Mouse (Mus musculus) ovary, postnatal 14 days (tissue): Measurements from ENCODE around the gene Sept7.
"Not testable (repeated sequence)": the region's sequence is repeated elsewhere in the genome, so short reads cannot be mapped to it uniquely, and the experiment has no call there.

Experiments used
- DNase-seq: peaks from one replicate; pipeline ENCODE4 v3.0.0; 2022; ENCODE audit warnings: low spot score

The Sept7 gene

GRCm38 (mm10) chr9:25252283-25252726, at the start of gene Sept7:
Gene Sept7, plus strand, starts transcription at chr9:25252439.
- peak; percentile 99 for DNase-seq

DNA sequence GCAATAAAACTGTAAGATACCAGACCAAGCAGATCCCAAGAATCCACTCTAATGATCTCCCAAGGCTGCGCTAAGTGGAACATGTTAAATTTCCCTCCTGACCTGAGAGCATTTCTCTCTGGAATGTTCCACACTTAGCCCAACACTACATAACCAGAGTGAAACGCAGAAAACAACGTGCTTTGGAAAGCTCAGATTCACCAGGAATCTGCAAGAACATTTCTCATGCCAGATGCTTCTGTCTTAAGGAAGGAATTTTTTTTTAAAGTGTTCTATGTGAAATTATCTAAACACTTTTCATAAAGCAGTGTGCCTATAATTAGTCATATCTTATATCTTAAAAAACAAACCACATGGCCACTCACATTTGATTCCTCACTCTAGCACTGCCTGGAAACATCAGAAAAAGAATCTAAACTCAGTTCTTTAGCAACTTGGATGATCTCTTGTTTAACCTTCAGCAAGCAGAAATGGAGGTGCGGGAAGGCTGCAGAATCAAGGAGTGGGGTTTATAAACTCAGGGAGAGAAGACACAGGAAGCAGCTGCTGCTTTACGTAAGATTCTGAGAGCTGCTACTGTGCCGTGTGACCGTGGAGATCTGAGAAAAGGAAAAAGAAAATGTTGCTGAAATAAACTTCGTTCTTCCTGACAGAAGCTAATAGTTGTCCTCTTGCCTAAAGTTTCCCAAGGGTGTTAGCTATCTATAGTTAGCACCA, 44.0 kb upstream of the Sept7 start:
- DNase-seq, result no peak

GRCm38 (mm10) chr9:25212309-25213163, 39.7 kb upstream of the Sept7 start:
- no peak for DNase-seq

DNA sequence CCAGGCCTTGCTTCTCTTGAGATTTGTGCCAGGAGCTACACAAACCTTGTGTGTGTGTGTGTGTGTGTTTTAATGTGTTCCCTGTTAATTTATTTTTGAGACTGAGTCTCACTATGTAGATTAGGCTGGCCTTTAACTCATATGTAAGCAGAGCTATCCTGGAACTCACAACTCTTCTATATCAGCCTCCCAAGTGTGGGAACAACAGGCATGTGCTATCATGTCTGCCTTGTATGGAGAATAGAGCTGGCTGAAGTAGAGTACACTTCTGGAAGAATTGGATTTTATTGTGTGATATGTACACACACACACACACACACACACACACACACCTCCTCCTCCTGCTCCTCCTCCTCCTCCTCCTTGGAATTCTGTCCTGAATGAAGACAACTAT, 39.1 kb upstream of the Sept7 start:
- no peak for DNase-seq

GRCm38 (mm10) chr9:25215411-25215810, 36.8 kb upstream of the Sept7 start:
- no peak for DNase-seq

- no peak for DNase-seq
These were observed 36.0 kb upstream of the Sept7 start for GRCm38 (mm10) chr9:25216210-25216609.

DNA sequence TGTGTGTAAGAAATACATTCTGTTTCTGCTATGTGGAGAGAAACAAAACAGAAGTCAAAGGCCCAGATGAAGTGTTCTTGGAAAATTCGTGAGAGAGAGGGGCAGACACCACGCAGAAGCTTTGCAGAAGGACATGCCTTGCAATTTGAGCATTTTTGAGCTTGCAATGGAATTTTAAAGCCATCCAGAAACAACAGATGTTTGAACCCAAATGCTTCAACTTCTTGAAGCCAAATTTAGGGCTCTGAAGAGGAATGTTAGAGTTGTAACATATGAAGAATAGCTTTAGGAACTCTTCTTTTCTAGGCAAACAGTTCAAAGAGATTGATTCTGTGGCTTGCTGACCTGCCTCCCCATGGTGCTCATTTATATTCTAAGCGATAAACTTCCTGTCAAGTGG, 33.3 kb upstream of the Sept7 start:
- DNase-seq, result no peak

DNA sequence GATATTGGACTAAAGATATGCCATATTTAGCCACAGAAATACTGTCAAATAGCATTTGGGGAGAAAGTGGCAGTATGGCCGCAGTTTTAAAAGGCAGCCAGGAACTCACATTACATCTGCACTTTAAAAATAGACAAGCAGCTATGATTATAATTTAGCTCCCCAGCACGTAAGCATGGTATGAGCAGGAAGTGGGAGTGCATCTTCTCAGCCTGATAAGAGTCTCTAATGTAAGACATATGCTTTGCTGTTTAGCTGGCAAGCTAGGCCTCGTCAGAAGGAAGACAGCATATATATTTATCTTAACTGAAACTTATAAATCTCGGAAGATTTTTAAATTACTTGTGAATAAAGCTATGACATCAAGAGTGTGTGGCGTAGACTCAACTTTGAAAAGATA, 32.4 kb upstream of the Sept7 start:
- no peak for DNase-seq

DNA sequence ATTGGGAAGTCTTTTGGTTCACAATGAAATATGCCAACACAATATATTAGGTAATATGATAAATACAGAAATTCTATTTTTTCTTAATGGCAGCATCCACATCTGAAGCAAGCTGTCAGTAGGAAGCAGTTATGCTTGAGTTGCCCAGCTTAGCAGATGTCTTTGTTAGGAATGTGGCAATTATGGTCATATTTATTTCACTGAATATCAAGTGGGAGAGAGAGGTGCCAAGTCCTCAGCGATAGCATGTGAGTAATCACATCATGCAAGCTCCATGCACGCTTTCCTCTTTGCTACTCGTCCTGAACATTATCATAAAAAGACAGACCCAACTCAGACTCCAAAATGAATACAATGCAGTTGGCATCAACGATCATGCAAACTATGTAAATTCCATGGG, 27.3 kb upstream of the Sept7 start:
- no peak for DNase-seq

- no peak for DNase-seq
These were observed 22.5 kb upstream of the Sept7 start for GRCm38 (mm10) chr9:25229740-25230139.

DNA sequence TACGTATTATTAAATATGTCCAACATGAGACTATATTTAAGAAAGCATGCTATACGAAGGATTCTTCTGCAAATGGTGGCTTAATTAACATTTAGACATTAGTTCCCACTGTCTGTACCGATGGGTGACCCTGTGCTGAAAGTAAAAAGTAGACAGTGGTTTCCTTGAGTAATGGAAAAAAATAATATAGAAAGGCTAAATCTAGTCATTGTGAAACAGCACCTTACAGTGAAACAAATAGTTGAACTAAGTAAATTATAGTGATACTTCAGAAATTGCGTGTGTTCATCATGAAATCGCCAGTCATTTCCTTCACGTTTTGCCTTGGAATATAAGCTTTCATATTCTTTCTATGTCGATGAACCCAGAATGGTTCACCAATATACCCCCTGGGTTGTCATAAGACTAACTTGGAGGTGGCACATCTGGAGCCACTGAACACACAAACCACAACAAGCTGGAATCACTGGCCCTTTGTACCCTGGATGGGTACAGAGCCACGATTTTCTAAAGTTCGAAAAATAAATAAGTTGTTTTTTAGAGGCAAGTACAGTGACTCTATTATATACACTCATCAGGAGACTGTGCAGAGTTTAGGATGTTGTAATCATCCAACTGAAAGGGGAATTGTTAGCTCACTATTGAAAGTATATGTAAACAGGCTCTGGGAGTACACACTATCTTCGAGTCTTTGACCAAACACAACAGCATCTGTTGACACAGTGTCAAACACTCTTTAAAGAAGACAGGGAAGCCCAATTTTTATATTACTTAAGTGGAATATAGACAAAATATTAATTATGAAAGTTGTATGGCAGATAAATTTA, 21.8 kb upstream of the Sept7 start:
- DNase-seq, result no peak

GRCm38 (mm10) chr9:25241065-25241464, 11.2 kb upstream of the Sept7 start:
- no peak for DNase-seq

DNA sequence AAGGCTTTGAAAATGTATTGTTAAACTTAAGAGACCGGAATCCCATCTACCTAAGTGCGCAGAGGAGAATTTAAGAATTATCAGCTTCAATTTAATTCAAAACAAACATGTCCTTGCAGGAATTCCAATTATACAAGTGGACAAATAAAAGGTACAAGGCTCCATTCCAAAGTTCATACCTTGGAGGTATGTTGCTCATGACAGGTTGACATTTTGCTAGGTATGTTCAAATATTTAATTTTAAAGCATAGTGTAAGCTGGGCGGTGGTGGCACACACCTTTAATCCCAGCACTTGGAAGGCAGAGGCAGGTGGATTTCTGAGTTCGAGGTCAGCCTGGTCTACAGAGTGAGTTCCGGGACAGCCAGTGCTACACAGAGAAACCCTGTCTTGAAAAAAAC, 10.5 kb upstream of the Sept7 start:
- DNase-seq, result not testable (repeated sequence)

GRCm38 (mm10) chr9:25242266-25242665, 10.0 kb upstream of the Sept7 start:
- no peak for DNase-seq

DNA sequence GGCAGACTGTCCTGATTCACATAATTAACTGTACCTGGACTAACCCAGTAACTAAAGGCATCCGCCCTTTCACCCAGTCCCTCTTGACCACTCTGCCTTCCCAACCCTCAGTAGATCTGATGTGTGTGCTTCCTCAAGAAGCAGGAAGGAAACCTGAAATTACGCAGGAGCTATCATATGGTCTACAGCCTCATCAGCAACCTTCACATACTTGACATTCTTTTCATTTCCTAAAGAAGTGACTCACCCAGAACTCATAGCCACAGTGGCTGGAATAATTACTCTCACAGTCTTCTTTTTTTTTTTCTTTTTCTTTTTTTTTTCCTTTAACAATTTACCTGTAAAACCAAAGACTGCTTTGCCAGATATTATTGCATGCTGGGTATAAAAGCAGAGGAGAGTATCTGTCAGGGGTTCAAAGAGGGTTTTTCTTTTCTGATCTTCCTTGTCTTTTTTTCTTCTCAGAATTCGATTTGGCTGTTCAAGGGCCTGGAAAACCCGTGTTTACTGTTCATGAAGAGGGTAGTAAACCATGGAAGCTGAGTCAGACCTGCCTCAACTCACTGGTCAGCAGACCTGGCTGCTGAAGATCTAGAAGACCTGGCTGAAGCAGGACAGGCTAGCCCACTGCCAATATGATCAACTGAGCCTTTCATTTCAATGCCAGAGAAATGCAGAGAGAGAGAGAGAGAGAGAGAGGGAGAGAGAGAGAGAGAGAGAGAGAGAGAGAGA, 8.1 kb upstream of the Sept7 start:
- no peak for DNase-seq

GRCm38 (mm10) chr9:25245125-25245524, 7.1 kb upstream of the Sept7 start:
- DNase-seq, result no peak

DNA sequence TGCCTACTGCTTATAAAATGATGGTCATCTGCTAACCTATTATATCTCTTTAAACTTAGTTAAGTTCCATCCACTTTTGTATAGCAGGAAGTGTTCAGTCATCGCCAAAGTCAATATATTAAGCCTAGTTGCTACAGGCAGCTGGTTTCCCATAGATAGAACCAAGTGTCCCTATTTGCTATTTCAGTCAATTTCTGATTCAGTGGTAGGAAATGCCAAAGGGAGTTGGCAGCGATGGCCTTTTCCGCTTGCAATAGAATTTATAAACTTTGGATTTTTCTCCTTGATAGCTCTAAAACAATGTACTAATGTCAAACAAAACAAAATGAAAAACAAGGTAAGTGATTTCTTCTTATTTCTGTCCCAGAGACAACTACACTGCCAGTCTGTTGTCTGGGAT, 5.7 kb upstream of the Sept7 start:
- no peak for DNase-seq

DNA sequence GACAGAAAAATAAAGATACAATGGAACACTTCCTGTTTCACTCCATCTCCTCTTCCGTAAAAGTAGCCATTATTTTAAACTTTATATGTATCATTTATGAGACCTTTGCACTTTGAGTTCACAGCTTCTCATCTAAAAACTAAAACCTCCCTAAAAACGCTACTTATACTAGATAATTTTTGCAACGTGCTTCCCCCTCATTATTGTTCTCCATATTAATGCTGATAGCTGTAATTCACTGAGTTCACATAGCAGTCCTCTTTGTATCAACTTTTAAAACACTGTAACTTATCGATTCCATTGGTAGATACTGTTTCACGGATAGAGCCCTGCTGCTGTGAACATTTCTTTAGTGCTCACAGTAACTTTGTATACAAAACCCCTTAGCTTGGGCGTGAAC, 1.1 kb upstream of the Sept7 start:
- DNase-seq, result no peak

- DNase-seq, result peak; percentile 79
These were observed 492 bp upstream of the Sept7 start for GRCm38 (mm10) chr9:25251611-25252282.

DNA sequence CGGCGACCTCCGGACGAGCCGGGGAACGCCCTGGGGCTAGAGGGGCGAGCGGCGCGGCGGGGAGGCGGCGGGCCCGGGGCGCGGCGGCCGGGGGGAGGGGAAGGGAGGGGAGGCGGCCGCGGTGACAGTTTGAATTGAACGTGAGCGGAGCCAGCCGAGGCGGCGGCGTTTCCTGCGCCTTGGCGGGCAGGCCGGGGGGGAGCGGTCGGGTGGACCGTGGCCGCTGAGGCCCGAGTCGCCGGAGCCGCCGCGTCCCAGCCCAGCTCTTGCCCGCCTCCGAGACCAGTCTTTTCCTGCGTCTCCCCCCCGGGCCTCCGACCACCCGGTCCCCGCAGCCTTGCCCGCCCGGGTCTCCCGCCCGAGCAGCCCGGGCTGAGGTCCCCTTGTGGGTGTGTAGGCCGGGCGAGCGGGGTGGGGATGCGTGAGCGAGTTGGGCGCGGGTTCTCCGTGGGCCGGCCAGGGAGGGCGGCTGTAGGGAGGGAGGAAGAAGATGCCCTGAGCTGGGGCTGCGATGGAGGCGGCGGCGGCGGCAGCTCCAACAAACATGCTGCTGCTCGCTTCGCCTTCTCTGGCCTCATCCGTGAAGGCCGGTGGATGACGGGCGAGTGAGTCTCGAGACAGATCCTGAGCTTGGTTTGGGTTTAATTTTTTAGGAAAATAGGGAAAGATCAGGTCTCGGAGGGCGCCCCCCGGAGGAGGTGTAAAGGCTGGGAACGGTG, 679 bp downstream of the Sept7 start:
- DNase-seq, result peak; percentile 37

GRCm38 (mm10) chr9:25253478-25253824, 1.2 kb downstream of the Sept7 start:
- DNase-seq, result no peak
